Mouse (Mus musculus) T-cell, adult 66 days (primary cell): ENCODE measurements around the gene Sorcs1. TPM values are rescaled to one million over a fixed set of nuclear protein-coding genes. Genes with fewer than 3 reads are reported as not detected.

Experiments
- total RNA-seq, 2 experiments: library from RNA; stranded (reverse); gene quantifications; 3 replicates in 1 of 2; 4 replicates in 1 of 2; pipeline ENCODE4 v1.2.4; 2023

Gene Sorcs1
- not detected for total RNA-seq

GRCm38 (mm10) chr19:50677903-50678896 is at the start of gene Sorcs1:
TSS of gene Sorcs1 (minus strand) at chr19:50678646.

